Mouse (Mus musculus): ENCODE measurements around the gene Spata20.

DNA sequence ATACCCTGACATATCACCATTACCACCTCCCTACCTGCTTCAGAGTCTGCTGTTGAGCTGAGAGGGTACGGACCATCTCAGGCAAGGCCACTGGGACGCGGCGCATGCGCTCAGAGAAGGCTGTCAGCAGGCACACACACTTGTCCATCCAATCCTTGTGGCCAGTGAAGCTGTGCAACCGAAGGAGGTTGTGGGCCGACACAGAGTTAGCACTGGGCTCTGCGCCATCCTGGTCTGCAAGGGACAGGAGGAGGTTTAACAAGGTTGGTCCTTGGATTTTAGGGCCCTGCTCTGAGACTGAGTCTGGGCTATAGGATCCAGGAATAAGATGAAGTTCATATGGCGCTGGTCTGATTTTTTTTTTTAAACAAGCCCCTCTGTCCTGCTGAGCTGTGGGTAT is 5.6 kb downstream of the Spata20 start:
- TF ChIP-seq POLR2A (IDR thresholded peaks at IDR 0.05; ENCODE audit: insufficient read depth, low read depth, low read length) (no peak), CTCF (IDR thresholded peaks at IDR 0.05; ENCODE audit: insufficient read depth, low read depth, low read length) (no peak)

Measured in olfactory bulb, adult 2 months (tissue).